Mouse (Mus musculus) cerebellum, adult 11-12 months (tissue): ENCODE results near the gene Sval3.

Experiments
- DNase-seq: peaks from one replicate; pipeline ENCODE4 v3.0.0; 2022

Sval3 gene

DNA sequence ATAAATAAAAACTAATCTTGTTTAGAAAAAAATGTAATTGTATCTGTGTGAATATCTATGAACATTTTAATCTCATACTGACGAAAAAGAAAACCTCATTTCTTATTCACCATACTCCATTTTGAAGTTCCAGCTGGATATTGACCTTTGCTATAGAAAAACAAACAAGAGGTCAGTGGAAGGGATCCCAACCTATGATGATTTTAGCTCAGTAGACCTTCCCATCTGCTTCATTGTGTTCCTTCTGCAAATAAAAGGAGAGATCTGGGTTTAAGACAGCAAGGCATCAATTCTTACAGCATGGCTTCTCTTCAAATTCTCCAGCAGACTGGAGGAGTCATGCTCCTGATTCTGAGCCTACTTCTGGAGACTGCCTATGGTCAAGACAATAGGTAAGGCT lies at the start of gene Sval3:
Gene Sval3 (plus strand): TSS at position 301 of the 400 bp plus-strand sequence.
- DNase-seq, result no peak

DNA sequence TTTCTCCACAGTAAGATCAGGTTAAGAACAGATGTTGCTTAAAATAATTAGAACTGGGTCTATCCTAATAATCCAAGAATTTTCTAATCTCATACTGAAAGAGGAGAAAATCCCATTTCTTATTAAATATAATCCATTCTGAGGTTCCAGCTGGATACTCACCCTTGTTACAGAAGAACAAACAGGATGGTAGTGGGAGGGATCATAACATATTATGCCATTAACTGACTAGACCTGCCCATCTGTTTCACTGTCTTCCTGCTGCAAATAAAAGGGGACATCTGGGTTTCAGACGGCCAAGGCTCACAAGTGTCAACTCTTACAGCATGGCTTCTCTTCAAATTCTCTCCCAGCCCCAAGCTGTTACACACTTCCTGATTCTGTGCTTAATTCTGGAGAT lies 16.6 kb upstream of the Sval3 start, which contains the start of gene Sval1:
Gene Sval1 (plus strand): TSS at position 301 of the 400 bp plus-strand sequence.
- no peak for DNase-seq
